Mouse (Mus musculus) adrenal gland, postnatal 10 days (tissue): ENCODE measurements around the gene Mrgprd. TPM values are rescaled to one million over a fixed set of nuclear protein-coding genes. Genes with fewer than 3 reads are reported as not detected.

ENCODE experiments used
- DNase-seq: peaks from one replicate; pipeline ENCODE4 v3.0.0; 2021; ENCODE audit warnings: mixed read lengths
- long read RNA-seq, 2 experiments: library from polyadenylated mRNA; stranded (forward); transcript quantifications; one replicate each; pipeline ENCODE4 v2.0.0; 2021
- total RNA-seq, 2 experiments: library from RNA; stranded (reverse); gene quantifications; 2 replicates each; pipeline ENCODE4 v1.2.3; 2021

Gene Mrgprd
- not detected for total RNA-seq
- long read RNA-seq, experiment 1, result 0 reads
- long read RNA-seq, experiment 2, result 0 reads

DNA sequence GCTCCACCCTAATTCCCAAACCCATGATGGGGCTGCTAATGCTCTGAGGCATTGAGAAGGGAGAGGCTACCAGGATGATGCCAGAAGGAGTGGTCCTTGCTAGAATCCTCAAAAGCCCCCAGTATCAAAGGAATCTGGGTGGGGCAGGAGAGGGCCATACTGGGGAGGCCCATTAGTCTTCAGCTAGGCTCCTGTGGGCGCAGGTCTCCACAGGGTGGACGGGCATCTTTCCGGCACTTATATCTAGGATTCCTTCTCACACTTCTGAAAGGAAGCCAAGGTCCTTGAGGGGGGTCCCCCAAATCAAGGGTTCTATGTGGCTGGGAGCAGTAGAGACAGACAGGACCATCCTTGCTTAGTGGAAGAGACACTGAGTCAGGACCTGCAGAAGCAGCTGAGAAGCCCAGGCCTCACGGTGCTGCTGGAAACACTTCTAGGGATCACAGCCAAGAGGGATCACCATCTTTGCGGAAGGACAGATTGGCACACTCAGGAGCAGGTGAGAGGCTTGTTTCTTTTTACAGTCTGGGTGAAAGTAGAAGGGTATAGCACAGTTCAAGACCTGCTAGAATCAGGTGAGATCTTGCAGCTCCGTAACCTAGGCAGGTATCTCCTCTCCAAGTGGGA lies at the start of gene Mrgprd:
Gene Mrgprd (plus strand): TSS at position 51 of the 627 bp plus-strand sequence.
- no peak for DNase-seq

DNA sequence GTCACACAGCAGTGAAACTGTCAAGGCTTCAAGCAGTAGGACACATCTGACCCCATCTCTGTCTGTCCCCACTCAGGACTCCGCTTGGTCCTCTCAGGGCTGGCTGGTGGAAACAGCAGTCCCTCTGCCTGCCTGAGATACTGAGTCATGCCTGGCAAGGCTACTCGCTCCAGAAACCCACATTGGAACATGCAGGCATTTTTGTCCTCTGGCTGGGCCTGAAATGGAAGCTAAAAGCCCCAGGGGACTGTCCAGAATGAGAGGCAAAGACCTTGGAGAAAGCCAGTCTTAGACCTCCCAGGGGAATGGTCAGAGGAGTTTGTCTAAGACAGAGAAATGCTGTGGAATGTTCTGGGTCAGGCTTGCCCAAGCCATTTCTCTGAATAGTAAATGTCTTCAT lies 48.6 kb upstream of the Mrgprd start:
- peak; percentile 66 for DNase-seq

DNA sequence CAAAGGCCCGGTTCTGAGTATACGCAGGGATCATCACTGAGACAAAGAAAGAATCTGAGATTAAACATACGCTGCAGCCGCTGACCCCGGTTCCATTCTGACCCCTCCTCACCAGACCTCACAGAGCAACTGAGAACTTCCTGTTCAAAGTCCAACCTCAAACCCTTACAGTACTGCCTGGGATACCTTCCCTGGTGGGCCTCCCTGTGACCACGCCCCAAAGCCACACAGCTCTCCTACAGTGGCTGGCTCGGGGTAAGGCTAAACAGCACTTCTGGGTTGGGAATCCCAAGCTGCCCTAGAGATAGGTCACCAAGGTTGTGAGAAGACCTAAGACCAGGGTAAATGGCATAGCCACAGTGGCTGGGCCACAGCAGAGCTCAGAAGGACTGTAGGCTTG lies 45.7 kb upstream of the Mrgprd start:
- DNase-seq, result no peak

DNA sequence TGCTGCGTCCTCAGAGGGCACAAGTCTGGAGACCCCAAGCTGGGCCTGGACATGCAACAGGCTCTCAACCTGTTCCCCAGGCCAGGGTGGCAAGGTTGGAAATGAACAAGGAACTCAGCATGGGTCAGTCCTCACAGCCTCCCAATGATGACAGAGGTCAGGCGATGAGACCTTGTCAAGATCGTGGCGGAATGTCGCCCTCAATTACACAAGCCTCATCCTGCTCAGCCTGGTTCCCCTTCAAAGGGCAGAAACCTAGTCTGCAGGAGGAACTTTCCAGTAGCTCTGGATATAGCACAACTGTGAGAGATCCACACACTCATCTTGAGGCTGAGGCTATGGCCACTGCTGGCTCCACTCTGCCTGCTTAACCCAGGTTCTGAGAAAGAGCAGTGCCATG lies 43.7 kb upstream of the Mrgprd start:
- DNase-seq, result no peak

DNA sequence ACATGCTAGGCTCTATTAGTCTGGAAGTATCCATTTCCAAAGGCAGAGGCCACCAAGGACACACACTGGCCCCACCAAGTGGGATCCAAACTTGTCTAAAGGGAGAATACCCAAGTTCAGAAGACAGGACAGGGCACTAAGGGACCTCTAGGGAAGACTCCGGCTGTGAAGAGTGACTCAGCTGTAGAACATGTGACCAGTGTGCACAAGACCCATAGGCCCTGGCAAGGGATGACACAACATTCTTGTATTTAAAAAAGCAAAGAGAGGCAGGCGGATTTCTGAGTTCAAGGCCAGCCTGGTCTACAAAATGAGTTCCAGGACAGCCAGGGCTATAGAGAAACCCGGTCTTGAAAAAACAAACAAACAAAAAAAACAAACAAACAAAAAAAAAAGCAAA lies 39.1 kb upstream of the Mrgprd start:
- DNase-seq, result no peak

DNA sequence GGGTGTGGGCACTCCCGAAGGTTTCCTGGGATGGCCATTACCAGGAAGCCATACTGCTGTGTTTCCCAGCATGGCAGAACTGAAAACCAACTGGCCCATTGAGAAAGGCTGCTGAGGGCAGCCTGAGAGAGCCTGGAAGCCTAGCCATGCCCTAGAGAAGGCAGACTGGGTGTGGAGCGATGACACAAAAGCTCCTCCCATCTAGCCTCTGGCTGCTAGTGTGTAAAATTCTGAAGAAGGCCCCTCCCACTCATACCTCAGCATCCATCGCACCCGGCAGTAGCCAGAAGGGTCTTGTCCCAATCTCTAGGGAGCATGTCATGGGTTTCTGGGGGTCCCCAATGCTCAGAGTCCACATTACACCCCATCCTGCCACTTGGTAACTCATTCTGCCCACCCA lies 33.2 kb upstream of the Mrgprd start:
- DNase-seq, result no peak

DNA sequence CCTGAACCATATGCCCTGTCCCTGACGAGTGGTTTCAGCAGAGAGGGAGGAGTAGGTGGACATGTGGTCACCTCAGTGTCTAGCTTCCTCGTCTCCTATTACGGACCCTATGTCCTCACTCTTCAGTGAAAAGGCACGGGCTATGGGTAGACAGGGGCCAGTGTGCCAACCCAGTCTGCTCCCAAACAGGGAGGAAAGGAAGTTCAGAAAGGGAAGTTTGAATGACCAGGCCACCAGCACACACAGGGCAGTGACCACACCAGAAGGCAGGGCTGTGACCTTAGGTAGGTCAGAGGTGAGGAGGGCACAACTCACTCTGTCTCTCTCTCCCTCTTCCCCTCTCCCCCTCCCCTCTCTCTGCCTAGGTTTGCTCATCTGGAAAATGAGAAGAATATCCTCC lies 31.6 kb upstream of the Mrgprd start:
- no peak for DNase-seq

DNA sequence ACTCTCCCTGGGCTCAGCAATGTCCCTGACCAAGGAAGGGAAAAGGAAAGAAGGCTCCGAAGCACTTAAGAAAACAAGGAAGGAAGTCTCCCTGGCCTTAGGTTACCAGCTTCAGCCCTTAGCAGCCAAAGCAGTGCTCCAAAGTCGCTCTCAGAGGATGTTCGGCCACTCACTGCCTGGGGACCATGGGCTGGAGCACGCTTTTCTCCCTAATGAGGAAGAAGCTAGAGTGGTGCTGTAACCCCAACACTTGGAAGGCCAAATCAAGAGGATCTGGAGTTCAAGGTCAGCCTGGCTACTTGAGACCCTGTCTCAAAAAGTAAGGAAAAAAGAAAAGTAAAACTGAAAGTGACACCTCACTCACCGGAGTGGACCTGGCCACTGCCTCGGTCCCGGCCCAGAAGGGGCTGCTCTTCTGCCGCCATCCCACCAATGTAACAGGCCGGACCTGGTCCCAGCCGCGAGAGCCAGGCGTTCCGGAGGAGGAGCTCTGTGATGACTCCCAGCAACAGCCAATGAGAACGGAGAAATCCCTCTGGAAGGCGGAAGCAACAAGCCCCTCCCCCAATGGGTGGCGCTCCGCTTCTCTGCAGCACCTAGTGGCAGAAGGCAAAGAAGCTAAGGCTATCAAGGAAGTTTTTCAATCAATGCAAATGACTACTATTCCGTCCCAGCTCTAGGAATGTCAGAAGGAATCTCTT lies 31.0 kb upstream of the Mrgprd start, which contains the start of gene Tpcn2:
Gene Tpcn2 (minus strand): TSS at position 525 of the 701 bp plus-strand sequence.
- peak; percentile 97 for DNase-seq

DNA sequence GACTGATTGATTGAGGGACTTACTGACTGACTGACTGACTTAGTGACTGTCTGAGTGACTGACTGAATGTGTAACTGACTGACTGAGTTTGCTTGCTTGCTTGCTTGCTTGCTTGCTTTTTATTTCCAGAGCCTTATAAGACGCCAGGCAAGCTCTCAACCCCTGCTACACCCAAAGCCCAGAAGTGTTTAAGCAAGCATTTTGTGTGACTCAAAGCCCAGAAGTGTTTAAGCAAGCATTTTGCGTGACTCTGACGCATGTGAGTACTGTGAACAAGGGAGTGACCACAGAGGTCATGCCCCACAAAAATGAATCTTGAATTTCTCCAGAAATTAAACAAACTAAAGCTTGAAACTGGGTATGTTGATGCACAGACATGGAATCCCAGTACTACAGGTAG lies 30.3 kb upstream of the Mrgprd start:
- DNase-seq, result no peak

DNA sequence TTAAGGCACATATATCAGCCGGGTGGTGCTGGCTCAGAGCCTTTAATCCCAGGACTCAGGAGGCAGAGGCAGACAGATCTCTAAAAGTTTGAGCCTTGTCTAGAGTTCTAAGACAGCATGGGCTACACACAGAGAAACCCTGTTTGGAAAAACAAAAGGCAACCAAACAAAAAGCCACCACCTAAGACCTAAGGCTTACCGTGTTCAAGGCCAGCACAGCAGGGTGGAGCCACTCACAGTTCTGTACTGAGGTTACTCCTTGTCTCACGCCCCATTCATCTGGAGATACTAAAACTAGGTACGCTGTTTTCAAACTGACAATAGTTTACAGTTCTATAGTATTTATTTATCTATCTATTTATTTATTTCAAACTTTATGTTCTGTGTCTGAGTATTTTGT lies 29.2 kb upstream of the Mrgprd start:
- DNase-seq, result no peak

DNA sequence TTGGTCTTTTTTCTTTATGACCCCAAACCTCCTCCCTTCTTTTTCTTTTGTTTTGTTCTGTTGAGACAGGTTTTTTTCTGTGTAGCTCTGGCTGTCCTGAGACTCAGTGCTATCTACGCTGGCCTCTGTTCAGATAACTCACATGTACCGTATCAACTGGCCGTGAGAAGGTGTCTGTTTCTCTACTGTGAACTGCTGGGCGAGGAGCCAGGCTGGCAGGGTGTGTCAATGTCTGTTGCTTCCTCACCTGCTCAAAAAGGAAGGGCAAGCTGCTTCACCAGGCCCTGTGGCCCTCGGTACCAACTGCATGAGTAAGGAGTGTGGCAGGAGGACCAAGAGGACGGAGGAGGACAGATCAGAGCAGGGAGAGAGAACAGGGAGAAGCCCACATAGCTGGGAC lies 27.2 kb upstream of the Mrgprd start:
- DNase-seq, result no peak

DNA sequence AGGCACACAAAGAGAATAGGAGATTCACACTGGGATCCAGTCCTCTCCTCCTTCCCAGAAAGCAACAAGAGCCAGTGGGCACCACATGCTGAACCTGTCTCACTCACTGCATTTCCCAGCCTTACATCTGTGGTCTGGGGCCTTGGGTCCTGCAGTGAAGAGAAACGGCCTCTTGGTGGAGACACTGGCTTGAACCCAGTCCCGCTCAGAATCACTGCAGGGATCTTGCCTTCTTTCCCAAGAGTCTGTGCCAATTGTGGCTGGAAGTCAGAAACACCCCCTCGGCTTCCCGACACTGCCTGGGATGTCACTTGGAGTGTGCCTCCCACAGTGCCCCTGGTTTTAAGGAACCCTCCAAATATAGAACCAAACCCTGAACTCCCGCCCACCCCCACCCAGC lies 25.3 kb upstream of the Mrgprd start:
- DNase-seq, result peak; percentile 46

DNA sequence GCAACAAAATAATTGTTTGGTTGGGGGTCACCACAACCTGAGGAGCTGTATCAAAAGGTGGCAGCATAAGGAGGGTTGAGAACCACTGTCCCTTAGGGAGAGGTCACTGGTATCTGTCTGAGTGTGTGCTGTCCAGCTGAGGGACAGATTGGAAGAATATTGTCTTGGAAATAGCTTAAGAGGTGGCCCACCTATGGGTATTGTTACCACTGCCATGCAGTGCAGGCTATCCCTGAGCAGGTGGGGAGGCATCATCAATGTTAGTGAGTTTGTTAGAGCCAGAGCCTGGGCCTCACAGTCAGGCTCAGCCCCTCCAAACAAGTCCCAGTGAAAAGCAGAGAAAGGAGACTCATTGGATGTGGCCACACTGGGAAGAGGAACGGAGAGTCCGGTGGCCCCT lies 22.8 kb upstream of the Mrgprd start:
- DNase-seq, result no peak

DNA sequence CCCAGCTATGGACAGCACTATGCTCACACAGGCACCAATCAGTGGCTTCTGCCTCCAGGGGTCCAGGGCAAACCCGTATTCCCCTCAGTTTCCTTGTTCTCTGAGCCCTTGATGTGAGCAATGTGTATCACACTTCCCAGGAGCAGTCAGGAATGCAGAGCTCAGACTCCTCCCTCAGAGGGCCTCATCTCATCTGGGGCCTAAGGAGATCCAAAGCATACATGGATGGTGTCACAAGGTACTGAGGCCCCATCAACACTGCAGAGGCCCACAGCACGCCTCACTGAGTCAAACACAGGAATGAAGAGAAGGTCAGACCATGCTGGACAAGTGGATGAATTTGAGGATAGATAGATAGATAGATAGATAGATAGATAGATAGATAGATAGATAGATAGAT lies 21.9 kb upstream of the Mrgprd start:
- no peak for DNase-seq

DNA sequence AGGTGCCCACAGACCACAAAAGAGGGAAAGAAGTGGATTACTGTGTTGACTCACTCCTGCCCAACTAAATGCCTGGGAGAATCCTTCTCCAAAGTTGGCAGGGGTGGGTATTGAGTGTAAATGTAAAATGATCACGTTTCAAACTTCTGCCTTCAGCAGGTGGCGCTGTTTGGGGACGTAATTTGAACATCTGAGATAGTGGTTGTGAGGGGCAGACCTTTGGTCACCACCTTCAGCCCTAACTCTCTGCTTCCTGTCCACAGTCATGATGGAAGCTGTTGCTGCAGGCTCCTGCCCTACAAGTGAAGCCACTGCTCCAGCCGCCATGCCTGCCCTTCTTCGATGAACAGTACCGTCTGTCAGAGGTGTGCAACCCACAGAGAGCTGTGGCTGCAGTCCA lies 20.8 kb upstream of the Mrgprd start:
- peak; percentile 53 for DNase-seq

DNA sequence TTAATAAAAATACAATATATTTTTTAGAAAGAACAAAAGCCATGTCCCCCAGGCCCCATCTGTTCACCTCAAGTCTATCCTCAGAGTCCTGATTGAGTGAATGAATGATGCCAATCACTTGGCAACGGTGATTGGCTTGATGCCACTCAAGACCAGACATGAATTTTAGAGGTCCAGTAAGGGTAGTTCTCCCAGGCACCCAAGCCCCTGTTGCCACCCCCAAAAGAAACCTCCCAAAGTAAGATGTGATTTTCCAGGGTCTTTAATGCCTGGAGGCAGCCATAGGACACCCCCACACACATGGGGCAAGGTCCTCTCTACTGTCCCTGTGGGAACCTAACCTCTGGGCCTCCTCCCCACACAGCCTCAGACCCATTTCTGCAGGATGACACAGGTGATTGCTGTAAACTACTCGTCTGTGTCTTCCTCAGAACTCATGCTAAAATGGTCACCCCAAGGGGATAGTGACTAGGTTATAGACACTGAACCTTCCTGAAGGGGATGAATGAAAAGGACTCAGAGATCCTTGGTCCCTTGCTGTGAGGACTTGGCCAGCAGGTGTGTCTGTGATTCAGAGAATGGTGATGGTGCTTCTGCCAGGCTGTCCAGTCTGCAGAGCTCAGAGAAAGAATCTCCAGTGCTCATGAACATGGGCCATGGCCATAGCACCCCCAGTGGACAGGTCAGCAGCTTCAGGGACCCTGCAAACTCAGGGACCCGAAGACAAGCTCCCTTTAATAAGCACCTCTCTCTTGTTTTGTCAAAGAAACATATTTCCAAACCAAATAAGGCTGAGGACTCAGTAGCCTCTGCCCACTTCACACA lies 15.8 kb upstream of the Mrgprd start:
- DNase-seq, result no peak

DNA sequence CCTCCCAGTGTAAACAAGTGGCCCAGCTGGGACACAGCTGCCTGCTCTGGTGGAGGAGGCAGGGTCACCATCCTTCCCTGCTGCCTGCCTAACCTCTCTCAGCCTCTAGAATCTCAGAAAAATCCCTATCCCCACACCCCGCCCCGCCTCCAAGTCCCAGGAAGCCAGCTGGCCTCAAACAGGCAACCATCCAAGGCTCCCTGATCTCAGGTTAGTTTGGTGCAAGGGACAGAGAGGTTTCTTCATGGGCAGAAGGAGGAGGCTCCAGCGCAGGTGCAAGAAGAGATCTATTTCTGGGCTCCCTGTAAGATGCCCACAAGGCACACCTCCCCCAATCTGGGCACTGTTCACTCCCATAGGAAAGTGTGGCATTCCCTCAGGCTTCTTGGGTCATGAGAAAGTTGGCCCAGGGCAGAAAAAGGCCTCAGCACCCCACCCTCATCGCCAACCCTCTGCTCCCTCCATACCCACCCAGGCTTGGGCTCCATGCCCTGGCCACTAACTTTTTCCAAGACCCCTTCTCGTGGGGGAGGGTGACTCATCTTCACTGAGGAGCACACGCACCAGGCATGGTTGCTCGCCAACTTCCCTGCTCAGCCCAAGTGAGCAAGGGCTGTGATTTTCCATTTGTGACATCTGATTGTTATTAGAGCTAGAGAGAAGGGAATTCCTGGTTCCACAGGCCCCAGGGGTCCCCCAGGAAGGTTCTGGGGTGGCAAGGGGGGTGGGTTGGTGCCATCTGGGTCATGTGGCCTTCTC lies 14.9 kb upstream of the Mrgprd start:
- DNase-seq, result no peak

DNA sequence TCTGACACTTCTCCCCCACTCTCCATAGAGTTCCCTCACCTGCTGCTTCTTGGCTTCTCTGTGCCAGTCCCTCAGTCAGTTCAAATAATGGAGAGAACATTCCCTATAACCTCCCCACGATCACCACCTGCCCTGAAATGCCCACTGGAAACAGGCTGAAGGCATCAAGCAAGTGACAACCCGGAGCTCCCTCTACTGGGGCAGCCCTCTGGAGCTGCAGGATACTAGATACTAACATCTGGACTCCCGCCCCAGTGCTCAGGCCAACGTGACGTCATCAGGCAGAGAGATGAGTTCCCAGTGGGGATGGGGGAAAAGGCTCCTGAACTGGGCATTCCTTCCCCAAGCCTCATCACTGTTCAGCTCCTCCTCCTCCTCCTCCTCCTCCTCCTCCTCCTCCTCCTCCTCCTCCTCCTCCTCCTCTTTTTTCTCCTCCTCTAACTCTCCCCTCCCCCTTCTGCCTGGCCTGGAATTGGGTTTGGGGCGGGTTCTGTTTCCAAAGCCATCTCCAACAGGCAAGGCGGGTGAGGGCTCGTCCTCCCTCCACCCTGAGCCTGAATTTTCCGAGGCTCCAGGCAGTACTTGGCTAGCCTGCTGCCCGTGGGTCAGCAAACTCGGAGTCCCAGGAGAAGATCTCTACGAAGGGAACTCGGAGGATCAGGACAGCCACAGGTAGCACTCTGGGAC lies 14.2 kb upstream of the Mrgprd start, which contains the start of gene Mrgprf:
Gene Mrgprf (plus strand): TSS at position 508 of the 687 bp plus-strand sequence.
- no peak for DNase-seq

DNA sequence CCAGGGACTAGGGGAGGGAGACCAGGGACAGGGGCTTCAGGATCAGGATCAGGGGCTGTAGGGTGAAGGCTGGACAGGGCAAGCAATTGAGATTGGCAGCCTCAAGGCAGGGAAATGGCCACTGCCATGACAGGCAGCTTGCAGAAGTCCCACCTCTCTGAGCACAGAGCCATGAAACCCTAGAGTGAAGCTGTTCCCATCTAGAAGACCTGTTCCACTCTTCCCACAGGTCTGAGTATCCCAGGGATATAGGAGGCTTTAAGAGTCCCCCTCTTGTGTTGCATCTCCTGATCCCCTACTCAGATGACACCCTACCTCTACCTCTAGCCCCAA lies 13.7 kb upstream of the Mrgprd start:
- no peak for DNase-seq

DNA sequence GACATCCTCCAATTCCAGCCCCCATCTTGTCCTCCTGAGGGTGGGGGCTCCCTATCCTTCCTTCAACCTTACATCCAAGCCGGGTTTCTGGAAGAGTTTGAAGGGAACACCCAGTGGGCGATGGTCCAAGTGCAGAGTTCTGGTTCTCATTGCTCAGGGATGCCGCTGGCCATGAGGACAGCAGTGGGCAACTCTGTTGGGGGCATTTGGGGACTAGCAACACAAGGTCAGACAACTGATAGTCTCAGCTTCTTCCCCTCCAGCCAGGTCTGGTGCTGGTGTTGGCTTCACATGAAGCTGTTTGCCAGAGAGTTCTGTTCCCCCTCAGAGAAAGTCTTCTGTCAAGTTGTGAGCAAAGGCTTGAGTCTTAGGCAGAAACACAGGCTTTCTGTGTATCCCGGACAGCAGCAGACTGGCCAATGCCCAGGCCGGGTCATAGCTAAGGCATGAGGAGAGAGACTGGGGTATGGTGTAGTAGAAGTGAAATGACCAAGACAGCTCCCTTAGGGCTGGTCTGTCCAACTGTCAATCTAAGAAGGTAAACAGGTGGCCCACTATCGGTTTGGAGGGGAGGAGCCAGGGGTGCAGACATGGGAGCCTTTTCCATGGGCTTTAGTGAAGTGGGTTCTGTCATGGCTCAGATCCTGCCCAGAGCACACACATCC lies 13.2 kb upstream of the Mrgprd start:
- DNase-seq, result no peak
